Mouse (Mus musculus) hindbrain, postnatal 0 days (tissue): ENCODE measurements around the gene Rbck1. TPM values are rescaled to one million over a fixed set of nuclear protein-coding genes. Genes with fewer than 3 reads are reported as not detected.
"Not testable (repeated sequence)": the region's sequence is repeated elsewhere in the genome, so short reads cannot be mapped to it uniquely, and the experiment has no call there.

ENCODE experiments used
- ATAC-seq: fragments of 200-750 bp; cut with Nextera tagmentation; 2 replicates; pipeline ENCODE4 v1.8.0; 2017; ENCODE audit warnings: mild to moderate bottlenecking, moderate TSS enrichment, moderate library complexity
- DNase-seq: peaks from one replicate; pipeline ENCODE4 v3.0.0-alpha.2; 2015; ENCODE audit warnings: low spot score
- H3K27ac ChIP-seq: fragments of 300-500 bp; sonication (generic); 2 replicates; pipeline ENCODE4 v1.5.1; 2014; ENCODE audit warnings: mild to moderate bottlenecking
- H3K27me3 ChIP-seq: fragments of 300-500 bp; sonication (generic); 2 replicates; pipeline ENCODE4 v1.6.1; 2014; ENCODE audit warnings: low read length, mixed read lengths; ENCODE audit not compliant: insufficient read depth
- H3K36me3 ChIP-seq: fragments of 300-500 bp; sonication (generic); 2 replicates; pipeline ENCODE4 v1.6.1; 2014; ENCODE audit warnings: low read length, mixed read lengths; ENCODE audit not compliant: insufficient read depth
- H3K4me1 ChIP-seq: fragments of 300-500 bp; sonication (generic); 2 replicates; pipeline ENCODE4 v1.6.1; 2014; ENCODE audit warnings: antibody characterized with exemption, low read length, mixed read lengths; ENCODE audit not compliant: insufficient read depth
- H3K4me2 ChIP-seq: fragments of 300-500 bp; sonication (generic); 2 replicates; pipeline ENCODE4 v1.6.1; 2014; ENCODE audit warnings: low read depth, mild to moderate bottlenecking, low read length, moderate library complexity, mixed read lengths
- H3K4me3 ChIP-seq: fragments of 300-500 bp; sonication (generic); 2 replicates; pipeline ENCODE4 v1.5.1; 2014; ENCODE audit warnings: low read length
- H3K9ac ChIP-seq: fragments of 300-500 bp; sonication (generic); replicated peaks from 2 replicates; pipeline ENCODE4 v1.6.1; 2014; ENCODE audit warnings: mild to moderate bottlenecking, low read length, moderate library complexity, mixed read lengths
- H3K9me3 ChIP-seq: fragments of 300-500 bp; sonication (generic); 2 replicates; pipeline ENCODE4 v1.6.1; 2016; ENCODE audit warnings: low read length, mixed read lengths
- CTCF ChIP-seq: IDR thresholded peaks from 2 replicates; pipeline ENCODE4 v1.5.1; 2016; ENCODE audit warnings: antibody characterized with exemption, control low read depth, low read depth
- WGBS: fragments of 180-500 bp; shearing (Covaris S2); extraction: QIAGEN DNeasy Blood & Tissue Kit; methylation state at CpG from one replicate; pipeline ENCODE4 v1.1.7; 2014; 5-methylcytosine and 5-hydroxymethylcytosine counted together
- polyA plus RNA-seq: library from polyadenylated mRNA; unstranded; fragments of >200 nt; fragmentation: Nextera tagmentation; extraction: Ambion mirVana; gene quantifications from 2 replicates; pipeline ENCODE4 v1.2.1, GENCODE M21; 2015
- total RNA-seq: library from RNA; depleted of rRNA; stranded (reverse); fragments of >200 nt; gene quantifications from 2 replicates; pipeline ENCODE4 v1.2.3, GENCODE M21; 2014

Rbck1 gene
- total and polyA plus RNA-seq, 2 experiments from 2014 or later = 81.6 to 135 TPM

DNA sequence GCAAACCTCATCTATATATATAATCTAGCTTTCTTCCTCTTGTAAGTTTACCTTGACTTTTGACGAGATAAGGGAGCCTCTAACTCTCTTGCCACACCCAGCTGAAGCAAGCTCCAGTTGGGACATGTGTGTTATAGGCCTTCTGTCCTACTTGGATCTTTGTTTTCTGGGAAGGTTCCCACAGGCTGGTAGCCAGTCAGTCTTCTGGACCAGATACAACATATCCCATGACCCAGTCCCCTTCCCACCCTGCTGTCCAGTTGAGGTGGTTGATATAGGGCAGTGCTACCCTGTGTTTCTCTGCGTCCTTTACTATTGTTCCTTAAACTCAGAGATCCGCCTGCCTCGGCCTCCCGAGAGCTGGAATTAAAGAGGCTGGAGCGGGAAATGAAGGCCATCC, 27.0 kb downstream of the Rbck1 start:
- no peak overlapping the region for H3K9ac ChIP-seq
- peaks cover 45% of the 10 kb centered on the region for H3K36me3 ChIP-seq
- H3K27ac ChIP-seq = no peak overlapping the region
- no peak for DNase-seq
- ATAC-seq = no peak
- no peaks in the 10 kb centered on the region for H3K27me3 ChIP-seq
- H3K4me1 ChIP-seq = no peaks in the 10 kb centered on the region
- no peaks in the 10 kb centered on the region for H3K9me3 ChIP-seq
- H3K4me2 ChIP-seq = no peak overlapping the region
- 96% methylated on average over 6 of the region's 6 CpGs for WGBS
- H3K4me3 ChIP-seq = no peak overlapping the region
- TF ChIP-seq CTCF = no peak

- Histone ChIP-seq H3K9me3 (no peaks in the 10 kb centered on the region), H3K9ac (no peak overlapping the region), H3K4me3 (no peak overlapping the region), H3K27me3 (no peaks in the 10 kb centered on the region), H3K4me2 (no peak overlapping the region), H3K4me1 (no peaks in the 10 kb centered on the region), H3K36me3 (peaks cover 33% of the 10 kb centered on the region), H3K27ac (no peak overlapping the region)
- no peak for ATAC-seq
- WGBS = 76% methylated on average over 5 of the region's 5 CpGs
- DNase-seq = no peak
- TF ChIP-seq CTCF = no peak
Measured at GRCm38 (mm10) chr2:152303781-152304180, 28.7 kb downstream of the Rbck1 start.

GRCm38 (mm10) chr2:152302862-152303261, 29.6 kb downstream of the Rbck1 start:
- H3K4me1 ChIP-seq = no peaks in the 10 kb centered on the region
- H3K27me3 ChIP-seq = no peaks in the 10 kb centered on the region
- H3K9me3 ChIP-seq = no peaks in the 10 kb centered on the region
- TF ChIP-seq CTCF = no peak
- ATAC-seq (no peak), DNase-seq (no peak)
- H3K27ac ChIP-seq = no peak overlapping the region
- H3K4me3 ChIP-seq = no peak overlapping the region
- no peak overlapping the region for H3K4me2 ChIP-seq
- H3K9ac ChIP-seq = no peak overlapping the region
- peaks cover 24% of the 10 kb centered on the region for H3K36me3 ChIP-seq
- WGBS = 96% methylated on average over 2 of the region's 2 CpGs

DNA sequence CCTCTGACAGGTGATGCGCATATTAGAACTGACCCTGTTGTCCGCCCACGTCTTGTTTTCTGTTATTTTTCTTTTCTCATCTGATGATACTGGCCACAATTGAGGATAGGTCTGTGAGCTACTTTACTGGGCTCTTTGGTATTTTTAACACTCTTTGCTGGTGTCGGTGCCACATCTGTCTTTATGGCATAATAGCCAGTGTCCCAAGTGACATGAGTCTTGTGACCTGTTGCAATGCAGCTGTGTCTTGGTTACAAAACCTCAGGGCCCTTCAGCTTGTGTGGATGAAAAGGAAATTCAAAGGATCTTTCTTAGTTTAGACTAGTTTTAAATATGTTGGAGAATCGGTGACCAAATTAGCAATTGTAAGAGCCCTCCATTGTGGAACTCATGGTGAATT, 37.9 kb downstream of the Rbck1 start:
- no peaks in the 10 kb centered on the region for H3K36me3 ChIP-seq
- ATAC-seq = no peak
- peak overlapping the region; percentile 88 for H3K4me2 ChIP-seq
- H3K9ac ChIP-seq = peak overlapping the region; percentile 84
- peak overlapping the region; percentile 96 for H3K4me3 ChIP-seq
- peaks cover 11% of the 10 kb centered on the region; the same call in 1 of the 2 replicates for H3K4me1 ChIP-seq
- no peak overlapping the region for H3K27ac ChIP-seq
- TF ChIP-seq CTCF = no peak
- no peak for DNase-seq
- H3K27me3 ChIP-seq = no peaks in the 10 kb centered on the region
- WGBS = 38% methylated on average over 5 of the region's 5 CpGs
- H3K9me3 ChIP-seq = no peaks in the 10 kb centered on the region

DNA sequence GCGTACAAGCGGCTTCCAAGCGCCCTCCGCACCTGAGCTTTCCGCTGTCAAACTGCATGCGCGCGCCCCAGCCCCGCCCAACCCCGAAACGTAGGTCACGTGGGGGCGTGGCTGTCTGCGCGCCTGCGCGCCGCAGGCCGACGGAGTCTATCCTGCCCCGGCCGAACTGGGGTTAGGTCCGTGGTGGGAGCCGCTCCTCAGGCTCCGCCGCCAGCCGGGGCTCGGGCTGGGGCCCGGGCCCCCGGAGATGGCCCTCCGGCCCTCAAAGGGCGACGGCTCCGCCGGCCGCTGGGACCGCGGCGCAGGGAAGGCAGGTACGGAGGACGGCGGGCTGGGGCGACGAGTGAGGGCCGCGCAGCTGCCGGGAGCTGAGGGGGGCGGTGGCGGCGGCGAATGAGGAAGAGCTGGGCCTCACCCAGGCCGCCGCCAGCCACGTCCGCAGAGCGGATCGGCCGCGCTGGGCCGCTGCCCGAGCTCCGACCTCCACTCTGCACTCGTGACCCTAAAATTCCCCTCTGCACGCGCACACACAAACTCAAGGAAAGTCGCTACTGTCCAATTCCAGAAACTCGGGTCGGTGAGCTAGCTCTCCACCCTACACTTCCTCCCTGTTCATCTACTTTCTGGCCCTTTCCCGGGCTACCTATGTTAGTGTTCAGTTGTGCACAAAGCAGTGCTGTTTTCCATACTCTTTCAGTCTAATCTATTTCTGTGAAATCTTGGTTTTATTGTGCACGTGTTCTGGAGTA, 38.6 kb downstream of the Rbck1 start, which contains the start of gene Tbc1d20:
Gene Tbc1d20, plus strand, starts transcription at position 102 of the 749 bp plus-strand sequence.
- peak within 1 kb of the TSS; percentile 88 for H3K4me2 ChIP-seq
- WGBS = 1% methylated on average over 68 of the region's 70 CpGs
- no peak for TF ChIP-seq CTCF
- H3K4me1 ChIP-seq = peaks cover 11% of the 10 kb centered on the region; the same call in 1 of the 2 replicates
- peak within 1 kb of the TSS; percentile 96 for H3K4me3 ChIP-seq
- ATAC-seq (peak; percentile 97), DNase-seq (peak; percentile 96)
- H3K36me3 ChIP-seq = no peaks in the 10 kb centered on the region
- H3K27ac ChIP-seq = peak within 1 kb of the TSS; percentile 85
- no peaks in the 10 kb centered on the region for H3K9me3 ChIP-seq
- peak within 1 kb of the TSS; percentile 84 for H3K9ac ChIP-seq
- no peaks in the 10 kb centered on the region for H3K27me3 ChIP-seq

GRCm38 (mm10) chr2:152293179-152293726, 39.2 kb downstream of the Rbck1 start:
- peak; percentile 15 for DNase-seq
- no peaks in the 10 kb centered on the region for H3K36me3 ChIP-seq
- peaks cover 11% of the 10 kb centered on the region; the same call in 1 of the 2 replicates for H3K4me1 ChIP-seq
- TF ChIP-seq CTCF = no peak
- peak overlapping the region; percentile 60 for H3K27ac ChIP-seq
- H3K4me3 ChIP-seq = peak overlapping the region; percentile 96
- H3K9ac ChIP-seq = peak overlapping the region; percentile 84
- peak overlapping the region; percentile 88 for H3K4me2 ChIP-seq
- no peaks in the 10 kb centered on the region for H3K9me3 ChIP-seq
- peak; percentile 62 for ATAC-seq
- H3K27me3 ChIP-seq = no peaks in the 10 kb centered on the region
- WGBS = under 1% methylated on average over 15 of the region's 15 CpGs

DNA sequence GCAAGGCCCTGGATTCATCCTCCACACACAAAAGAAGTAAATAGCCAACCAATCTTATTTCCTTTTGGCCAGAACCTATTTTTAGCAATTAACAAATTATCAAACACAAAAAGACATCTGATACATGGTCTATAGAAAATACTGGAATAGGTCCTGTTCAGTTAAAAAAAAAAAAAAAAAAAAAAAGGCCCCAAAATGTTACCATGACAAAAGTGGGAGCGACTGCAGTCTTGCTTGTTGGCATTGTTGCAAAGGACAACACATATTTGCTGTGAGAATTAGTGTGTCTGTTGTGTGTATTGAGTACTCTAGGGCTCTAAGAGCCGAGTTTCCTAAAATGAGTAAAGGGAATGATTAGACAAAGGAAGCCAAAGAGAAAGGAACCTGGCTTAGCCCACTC, 40.0 kb downstream of the Rbck1 start:
- Histone ChIP-seq H3K4me2 (no peak overlapping the region), H3K36me3 (no peaks in the 10 kb centered on the region), H3K27me3 (no peaks in the 10 kb centered on the region), H3K9me3 (no peaks in the 10 kb centered on the region), H3K4me3 (no peak overlapping the region), H3K27ac (no peak overlapping the region), H3K4me1 (peaks cover 11% of the 10 kb centered on the region; the same call in 1 of the 2 replicates), H3K9ac (no peak overlapping the region)
- DNase-seq (no peak), ATAC-seq (no peak)
- 49% methylated on average over 2 of the region's 2 CpGs for WGBS
- TF ChIP-seq CTCF = no peak

DNA sequence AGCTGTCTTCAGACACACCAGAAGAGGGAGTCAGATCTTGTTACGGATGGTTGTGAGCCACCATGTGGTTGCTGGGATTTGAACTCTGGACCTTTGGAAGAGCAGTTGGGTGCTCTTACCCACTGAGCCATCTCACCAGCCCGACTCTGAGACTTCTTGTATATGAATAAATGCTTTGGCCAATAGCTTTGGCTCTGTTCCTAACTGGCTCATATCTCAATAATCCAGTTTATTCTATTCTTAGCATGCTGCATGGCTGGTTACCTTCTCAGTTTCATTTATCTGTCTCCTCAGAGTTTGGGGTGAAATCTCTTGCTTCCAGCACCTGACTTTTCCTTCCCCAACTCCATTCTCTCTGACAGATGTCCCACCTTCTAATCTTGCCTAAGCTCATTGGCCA, 42.8 kb downstream of the Rbck1 start:
- not testable (repeated sequence) for ATAC-seq, H3K36me3 ChIP-seq, H3K9me3 ChIP-seq, H3K4me2 ChIP-seq, DNase-seq, H3K4me3 ChIP-seq, H3K4me1 ChIP-seq, H3K9ac ChIP-seq, H3K27ac ChIP-seq, H3K27me3 ChIP-seq
- 88% methylated on average over 1 of the region's 2 CpGs for WGBS
